Mouse (Mus musculus): ENCODE data around the gene Jarid2. TPM values are rescaled to one million over a fixed set of nuclear protein-coding genes. Genes with fewer than 3 reads are reported as not detected.

Jarid2 gene
- polyA plus RNA-seq, 2 experiments: 22.8 to 29.9 TPM

DNA sequence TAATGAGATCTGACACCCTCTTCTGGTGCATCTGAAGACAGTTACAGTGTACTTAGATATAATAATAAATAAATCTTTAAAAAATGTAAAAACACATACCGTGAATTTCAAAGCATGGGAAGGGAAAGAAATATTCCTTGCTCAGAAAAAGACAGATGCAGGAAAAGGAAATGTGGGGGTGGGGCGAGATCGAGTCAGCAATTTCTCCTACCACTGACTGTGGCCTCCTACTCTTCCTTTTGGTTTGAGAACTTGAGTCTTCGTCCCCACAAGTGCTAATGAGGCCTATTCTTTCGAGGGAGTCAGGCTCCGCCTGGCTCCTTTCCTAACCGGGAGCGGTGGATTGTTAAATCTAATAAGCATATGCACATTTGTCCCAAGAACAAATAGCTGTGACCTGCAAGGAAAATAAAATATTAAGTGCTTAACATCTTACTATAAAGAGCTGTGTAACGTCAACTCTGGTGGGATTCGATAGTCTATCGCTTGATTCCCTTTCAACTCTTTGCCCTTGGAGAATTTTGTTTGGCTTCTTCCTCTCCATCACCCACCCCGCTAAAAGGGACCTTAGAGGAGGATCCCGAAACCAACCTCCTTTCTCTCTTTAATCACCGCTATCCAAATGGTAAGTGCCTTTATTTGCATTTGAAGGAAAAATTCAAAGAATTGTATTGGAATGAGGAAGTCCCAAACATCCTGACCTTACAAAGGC is 24.1 kb upstream of the Jarid2 start:
- no peaks in the 10 kb centered on the region for H3K36me3 ChIP-seq (ENCODE audit: control insufficient read depth, insufficient read depth, low read length)
- H3K27ac ChIP-seq (replicated peaks; ENCODE audit: low read depth, low read length): no peak overlapping the region
- H3K27me3 ChIP-seq (ENCODE audit: control insufficient read depth, insufficient read depth, low read length): no peaks in the 10 kb centered on the region
- no peaks in the 10 kb centered on the region for H3K4me1 ChIP-seq (ENCODE audit: control insufficient read depth, insufficient read depth, low read length)
- H3K4me2 ChIP-seq (replicated peaks; ENCODE audit: low read depth, low read length, severe bottlenecking): no peak overlapping the region
- no peak overlapping the region for H3K4me3 ChIP-seq (replicated peaks; ENCODE audit: low read length)
- no peak overlapping the region for H3K9ac ChIP-seq (ENCODE audit: low read depth, low read length, severe bottlenecking)
- ATAC-seq (ENCODE audit: low FRiP score, low read depth) (no peak), DNase-seq (ENCODE audit: low spot score) (no peak)
- TF ChIP-seq POLR2A (IDR thresholded peaks at IDR 0.05; ENCODE audit: borderline replicate concordance, extremely low read depth, insufficient read depth, insufficient read length): no peak
- 45% methylated on average over 14 of the region's 14 CpGs for WGBS
- H3K9me3 ChIP-seq (ENCODE audit: control insufficient read depth, low read length): no peaks in the 10 kb centered on the region

- no peak for DNase-seq (ENCODE audit: low spot score)
- Histone ChIP-seq H3K4me1 (ENCODE audit: control insufficient read depth, insufficient read depth, low read length) (no peaks in the 10 kb centered on the region), H3K27me3 (ENCODE audit: control insufficient read depth, insufficient read depth, low read length) (no peaks in the 10 kb centered on the region), H3K4me2 (replicated peaks; ENCODE audit: low read depth, low read length, severe bottlenecking) (no peak overlapping the region), H3K9ac (ENCODE audit: low read depth, low read length, severe bottlenecking) (no peak overlapping the region), H3K27ac (replicated peaks; ENCODE audit: low read depth, low read length) (no peak overlapping the region), H3K36me3 (ENCODE audit: control insufficient read depth, insufficient read depth, low read length) (no peaks in the 10 kb centered on the region), H3K4me3 (replicated peaks; ENCODE audit: low read length) (no peak overlapping the region), H3K9me3 (ENCODE audit: control insufficient read depth, low read length) (no peaks in the 10 kb centered on the region)
- TF ChIP-seq POLR2A (IDR thresholded peaks at IDR 0.05; ENCODE audit: borderline replicate concordance, extremely low read depth, insufficient read depth, insufficient read length): no peak
- no peak for ATAC-seq (ENCODE audit: low FRiP score, low read depth)
- WGBS: 55% methylated on average over 7 of the region's 7 CpGs
Observed at GRCm38 (mm10) chr13:44705743-44706044, 23.6 kb upstream of the Jarid2 start.

DNA sequence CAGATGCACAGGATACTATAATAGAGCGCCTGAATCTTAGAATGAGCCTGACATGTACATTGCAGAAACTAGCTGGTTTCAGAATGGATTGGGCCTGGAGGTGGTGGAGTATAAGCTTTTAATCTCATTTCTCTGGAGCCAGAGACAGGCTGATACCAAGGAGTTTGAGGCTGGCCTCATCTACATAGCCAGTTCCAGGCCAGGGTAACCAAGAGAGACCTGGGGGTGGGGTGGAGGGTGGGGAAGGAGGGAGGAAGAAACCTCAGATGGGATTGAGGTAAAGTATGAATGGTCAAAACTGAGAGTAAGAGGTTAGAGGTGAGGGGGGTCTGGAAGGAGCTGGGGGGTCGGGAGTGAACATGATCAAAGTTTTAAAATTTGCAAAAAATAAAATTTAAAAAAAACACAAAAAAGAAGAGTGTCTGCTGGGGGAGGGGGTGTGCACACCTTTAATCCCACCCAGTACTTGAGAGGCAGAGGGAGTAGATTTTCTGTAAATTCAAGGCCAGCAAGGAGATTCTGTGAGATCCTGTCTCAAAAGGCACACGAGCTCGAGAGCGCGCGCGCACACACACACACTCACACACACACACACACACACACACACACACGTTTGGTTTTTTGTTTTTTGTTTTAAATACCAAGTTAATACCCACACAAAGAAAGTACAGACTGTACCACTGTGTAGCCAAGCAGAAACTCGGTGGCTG is 22.9 kb upstream of the Jarid2 start:
- Histone ChIP-seq H3K27ac (replicated peaks; ENCODE audit: low read depth, low read length) (no peak overlapping the region), H3K4me2 (replicated peaks; ENCODE audit: low read depth, low read length, severe bottlenecking) (no peak overlapping the region), H3K4me3 (replicated peaks; ENCODE audit: low read length) (no peak overlapping the region), H3K36me3 (ENCODE audit: control insufficient read depth, insufficient read depth, low read length) (no peaks in the 10 kb centered on the region), H3K9me3 (ENCODE audit: control insufficient read depth, low read length) (no peaks in the 10 kb centered on the region), H3K4me1 (ENCODE audit: control insufficient read depth, insufficient read depth, low read length) (0 out of 2 replicates have a peak, but pooled peaks cover under 1% of the 10 kb centered on the region), H3K27me3 (ENCODE audit: control insufficient read depth, insufficient read depth, low read length) (no peaks in the 10 kb centered on the region), H3K9ac (ENCODE audit: low read depth, low read length, severe bottlenecking) (no peak overlapping the region)
- TF ChIP-seq POLR2A (IDR thresholded peaks at IDR 0.05; ENCODE audit: borderline replicate concordance, extremely low read depth, insufficient read depth, insufficient read length): no peak
- ATAC-seq (ENCODE audit: low FRiP score, low read depth): no peak
- WGBS: 74% methylated on average over 10 of the region's 10 CpGs
- DNase-seq (ENCODE audit: low spot score): no peak

DNA sequence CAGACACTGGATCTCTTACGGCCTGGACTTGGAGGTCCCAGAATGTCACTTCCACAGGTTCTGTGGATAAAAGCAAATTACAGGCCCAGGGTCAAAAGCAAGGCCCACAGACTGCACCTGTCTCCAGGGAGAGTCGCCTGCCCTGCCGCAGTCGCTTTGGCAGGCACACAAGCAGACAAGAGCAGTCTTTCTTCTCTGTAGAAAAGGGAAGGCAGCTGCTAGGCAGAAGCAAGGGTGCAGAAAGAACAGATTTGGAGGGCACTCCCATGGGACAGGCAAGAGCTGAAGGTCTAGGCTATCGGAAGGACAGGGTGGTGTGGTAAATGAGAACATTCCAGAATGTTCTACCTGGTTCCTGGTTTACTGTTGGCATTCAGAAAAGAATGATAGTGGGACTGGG is 22.1 kb upstream of the Jarid2 start:
- no peak for TF ChIP-seq POLR2A (IDR thresholded peaks at IDR 0.05; ENCODE audit: borderline replicate concordance, extremely low read depth, insufficient read depth, insufficient read length)
- no peak overlapping the region for H3K9ac ChIP-seq (ENCODE audit: low read depth, low read length, severe bottlenecking)
- 0 out of 2 replicates have a peak, but pooled peaks cover 3% of the 10 kb centered on the region for H3K4me1 ChIP-seq (ENCODE audit: control insufficient read depth, insufficient read depth, low read length)
- no peak overlapping the region for H3K4me3 ChIP-seq (replicated peaks; ENCODE audit: low read length)
- ATAC-seq (ENCODE audit: low FRiP score, low read depth) (no peak), DNase-seq (ENCODE audit: low spot score) (no peak)
- H3K27me3 ChIP-seq (ENCODE audit: control insufficient read depth, insufficient read depth, low read length): no peaks in the 10 kb centered on the region
- no peaks in the 10 kb centered on the region for H3K9me3 ChIP-seq (ENCODE audit: control insufficient read depth, low read length)
- WGBS: 71% methylated on average over 5 of the region's 5 CpGs
- H3K36me3 ChIP-seq (ENCODE audit: control insufficient read depth, insufficient read depth, low read length): no peaks in the 10 kb centered on the region
- H3K27ac ChIP-seq (replicated peaks; ENCODE audit: low read depth, low read length): no peak overlapping the region
- no peak overlapping the region for H3K4me2 ChIP-seq (replicated peaks; ENCODE audit: low read depth, low read length, severe bottlenecking)

DNA sequence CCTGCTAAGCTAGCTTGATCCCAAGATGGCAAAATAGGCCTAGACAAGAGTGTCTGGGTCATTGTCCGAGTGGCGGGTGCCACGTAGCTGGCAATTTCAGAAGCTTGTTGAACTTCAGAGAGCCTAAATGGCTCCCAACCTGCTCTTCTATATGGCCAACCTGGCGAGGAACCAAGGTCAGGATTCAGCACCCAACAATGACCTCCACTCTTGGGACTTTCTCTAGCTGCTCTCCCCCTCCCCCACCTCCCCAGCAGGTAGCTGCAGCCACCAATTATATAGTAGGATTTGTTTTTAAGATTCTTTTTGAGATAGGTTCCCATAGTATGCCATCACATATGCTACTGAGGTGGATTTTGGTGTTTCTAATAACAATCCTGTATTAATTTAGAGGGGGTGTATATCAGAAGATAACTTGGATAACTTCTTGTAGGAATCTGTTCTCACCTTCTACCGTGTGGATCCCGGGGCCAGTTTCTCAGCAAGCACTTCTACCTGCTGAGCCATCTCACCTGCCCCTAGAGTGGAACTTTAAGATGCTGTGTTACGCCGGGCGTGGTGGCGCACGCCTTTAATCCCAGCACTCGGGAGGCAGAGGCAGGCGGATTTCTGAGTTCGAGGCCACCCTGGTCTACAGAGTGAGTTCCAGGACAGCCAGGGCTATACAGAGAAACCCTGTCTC is 20.8 kb upstream of the Jarid2 start:
- no peak for DNase-seq (ENCODE audit: low spot score)

More for the DNA sequence above, 20.8 kb upstream of the Jarid2 start:
- no peak overlapping the region for H3K4me2 ChIP-seq (replicated peaks; ENCODE audit: low read depth, low read length, severe bottlenecking)
- no peaks in the 10 kb centered on the region for H3K36me3 ChIP-seq (ENCODE audit: control insufficient read depth, insufficient read depth, low read length)
- H3K9ac ChIP-seq (ENCODE audit: low read depth, low read length, severe bottlenecking): no peak overlapping the region
- no peak for TF ChIP-seq POLR2A (IDR thresholded peaks at IDR 0.05; ENCODE audit: borderline replicate concordance, extremely low read depth, insufficient read depth, insufficient read length)
- no peaks in the 10 kb centered on the region for H3K27me3 ChIP-seq (ENCODE audit: control insufficient read depth, insufficient read depth, low read length)
- WGBS: 95% methylated on average over 14 of the region's 14 CpGs
- H3K27ac ChIP-seq (replicated peaks; ENCODE audit: low read depth, low read length): no peak overlapping the region
- H3K9me3 ChIP-seq (ENCODE audit: control insufficient read depth, low read length): no peaks in the 10 kb centered on the region
- 0 out of 2 replicates have a peak, but pooled peaks cover 3% of the 10 kb centered on the region for H3K4me1 ChIP-seq (ENCODE audit: control insufficient read depth, insufficient read depth, low read length)
- H3K4me3 ChIP-seq (replicated peaks; ENCODE audit: low read length): no peak overlapping the region
- ATAC-seq (ENCODE audit: low FRiP score, low read depth): no peak
